Mouse (Mus musculus) C2C12 (cell line): Measurements from ENCODE around the gene Capns2. TPM values are rescaled to one million over a fixed set of nuclear protein-coding genes. Genes with fewer than 3 reads are reported as not detected.
"Not testable (repeated sequence)": the region's sequence is repeated elsewhere in the genome, so short reads cannot be mapped to it uniquely, and the experiment has no call there.

ENCODE experiments used
- H3K27me3 ChIP-seq: one replicate; pipeline ENCODE4 v1.6.1; 2011; ENCODE audit not compliant: control insufficient read depth, insufficient read depth, insufficient read length
- H3K36me3 ChIP-seq: one replicate; pipeline ENCODE4 v1.6.1; 2011; ENCODE audit not compliant: control insufficient read depth, insufficient read depth
- H3K4me3 ChIP-seq: one replicate; pipeline ENCODE4 v1.5.1; 2011; ENCODE audit warnings: mild to moderate bottlenecking, control low read depth; ENCODE audit not compliant: poor library complexity, insufficient read depth, severe bottlenecking
- H3K79me2 ChIP-seq: one replicate; pipeline ENCODE4 v1.6.1; 2011; ENCODE audit not compliant: control insufficient read depth, insufficient read depth
- H3K79me3 ChIP-seq: one replicate; pipeline ENCODE4 v1.6.1; 2011; ENCODE audit warnings: low read depth, control low read depth
- H3ac ChIP-seq: one replicate; pipeline ENCODE3; 2011; ENCODE audit warnings: low read depth; ENCODE audit not compliant: control insufficient read depth, insufficient read length
- CEBPB ChIP-seq: IDR thresholded peaks from one replicate; pipeline ENCODE4 v1.6.1; 2011; ENCODE audit warnings: low read depth, mild to moderate bottlenecking, control low read depth, moderate library complexity
- CTCF ChIP-seq: IDR thresholded peaks from one replicate; pipeline ENCODE4 v1.5.1; 2011; ENCODE audit not compliant: control insufficient read depth, insufficient read depth, insufficient read length
- FOSL1 ChIP-seq: IDR thresholded peaks from one replicate; pipeline ENCODE4 v1.8.0; 2011; ENCODE audit warnings: mild to moderate bottlenecking, low read length; ENCODE audit not compliant: poor library complexity, insufficient read depth, severe bottlenecking
- MAX ChIP-seq: IDR thresholded peaks from one replicate; pipeline ENCODE4 v1.6.1; 2011; ENCODE audit warnings: mild to moderate bottlenecking, control low read depth
- MYOD1 ChIP-seq: IDR thresholded peaks from one replicate; pipeline ENCODE4 v1.6.1; 2011; ENCODE audit warnings: low read depth; ENCODE audit not compliant: control insufficient read depth, insufficient read length
- MYOG ChIP-seq: IDR thresholded peaks from one replicate; pipeline ENCODE4 v1.6.1; 2011; ENCODE audit not compliant: control insufficient read depth, insufficient read length; ENCODE audit errors: extremely low read depth
- USF1 ChIP-seq: IDR thresholded peaks from one replicate; pipeline ENCODE4 v1.6.1; 2011; ENCODE audit warnings: low read depth, mild to moderate bottlenecking, control low read depth, moderate library complexity
- polyA plus RNA-seq: library from polyadenylated mRNA; unstranded; fragments of >200 nt; fragmentation: generic; extraction: Trizol; gene quantifications from one replicate; pipeline ENCODE4 v1.2.1, GENCODE M21; 2012; ENCODE audit warnings: missing spikeins

The Capns2 gene
- polyA plus RNA-seq, 1 experiment, result not detected

- no peaks in the 10 kb centered on the region for H3K79me3 ChIP-seq
- H3K79me2 ChIP-seq, result no peaks in the 10 kb centered on the region
- H3K27me3 ChIP-seq, result no peaks in the 10 kb centered on the region
- no peaks in the 10 kb centered on the region for H3K36me3 ChIP-seq
- no peak for TF ChIP-seq CEBPB
- TF ChIP-seq USF1, result no peak
- TF ChIP-seq FOSL1, result no peak
- no peak for TF ChIP-seq MYOD1
- TF ChIP-seq CTCF, result no peak
- TF ChIP-seq MAX, result no peak
- TF ChIP-seq MYOG, result no peak
- no peak overlapping the region for H3K4me3 ChIP-seq
- no peak overlapping the region for H3ac ChIP-seq
These were observed 17.4 kb upstream of the Capns2 start for GRCm38 (mm10) chr8:92883771-92884170.

GRCm38 (mm10) chr8:92892216-92892615 lies 9.0 kb upstream of the Capns2 start:
- H3K4me3 ChIP-seq, H3K36me3 ChIP-seq, H3K79me2 ChIP-seq, H3ac ChIP-seq, H3K79me3 ChIP-seq, H3K27me3 ChIP-seq: not testable (repeated sequence)

DNA sequence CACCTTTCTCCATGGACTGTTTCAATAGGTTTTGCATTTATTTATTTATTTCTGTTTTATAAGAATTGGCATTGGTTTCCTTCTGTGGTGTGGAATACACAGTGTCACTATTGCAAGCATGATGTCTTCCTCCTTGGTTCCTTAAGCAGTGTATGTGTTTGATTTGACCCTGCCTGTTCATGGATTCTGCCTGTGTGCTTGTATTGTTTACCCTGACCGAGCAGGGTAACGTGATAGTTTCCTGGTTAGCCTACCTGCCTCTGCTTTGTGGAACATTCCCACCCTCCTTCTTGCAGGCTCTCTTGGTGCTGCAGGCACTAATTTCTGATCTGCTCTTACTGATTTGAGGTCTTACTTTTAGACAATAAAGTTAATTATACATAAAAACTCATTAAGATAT lies 7.3 kb upstream of the Capns2 start:
- Histone ChIP-seq H3K27me3 (no peaks in the 10 kb centered on the region), H3K79me3 (no peaks in the 10 kb centered on the region), H3K79me2 (no peaks in the 10 kb centered on the region), H3K4me3 (no peak overlapping the region), H3K36me3 (no peaks in the 10 kb centered on the region), H3ac (no peak overlapping the region)
- no peak for TF ChIP-seq USF1
- TF ChIP-seq MYOD1, result no peak
- TF ChIP-seq CTCF, result no peak
- TF ChIP-seq FOSL1, result no peak

- H3K36me3 ChIP-seq, result no peaks in the 10 kb centered on the region
- TF ChIP-seq FOSL1 (no peak), MAX (no peak), MYOD1 (no peak), USF1 (no peak), MYOG (no peak), CEBPB (no peak), CTCF (no peak)
- no peaks in the 10 kb centered on the region for H3K27me3 ChIP-seq
- no peak overlapping the region for H3K4me3 ChIP-seq
- H3ac ChIP-seq, result no peak overlapping the region
- H3K79me2 ChIP-seq, result no peaks in the 10 kb centered on the region
- no peaks in the 10 kb centered on the region for H3K79me3 ChIP-seq
These were observed 6.2 kb upstream of the Capns2 start for GRCm38 (mm10) chr8:92895053-92895452.

DNA sequence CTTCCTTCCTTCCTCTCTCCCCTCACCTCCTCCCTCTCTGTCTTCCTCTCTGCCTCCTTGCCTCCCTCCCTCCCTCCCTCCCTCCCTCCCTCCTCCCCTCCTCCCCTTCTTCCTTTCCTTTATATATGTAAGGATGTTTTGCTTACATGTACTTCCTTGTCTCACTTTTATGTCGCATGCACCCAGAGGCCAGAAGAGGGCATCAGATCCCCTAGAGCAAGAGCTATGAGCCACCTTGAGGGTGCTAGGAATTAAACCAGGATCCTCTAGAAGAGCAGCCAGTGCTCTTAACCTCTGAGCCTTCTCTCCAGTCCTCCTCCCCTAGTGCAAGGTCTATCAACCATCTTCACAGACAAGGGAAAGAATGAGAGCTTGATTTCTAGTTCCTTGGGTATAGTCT lies 5.2 kb upstream of the Capns2 start:
- no peak overlapping the region for H3K4me3 ChIP-seq
- H3ac ChIP-seq, result no peak overlapping the region
- no peaks in the 10 kb centered on the region for H3K79me2 ChIP-seq
- no peaks in the 10 kb centered on the region for H3K36me3 ChIP-seq
- H3K79me3 ChIP-seq, result no peaks in the 10 kb centered on the region
- no peaks in the 10 kb centered on the region for H3K27me3 ChIP-seq
- no peak for TF ChIP-seq MAX
- no peak for TF ChIP-seq MYOD1
- no peak for TF ChIP-seq CTCF
- no peak for TF ChIP-seq FOSL1
- no peak for TF ChIP-seq MYOG
- no peak for TF ChIP-seq USF1
- TF ChIP-seq CEBPB, result no peak

GRCm38 (mm10) chr8:92896611-92897010 lies 4.6 kb upstream of the Capns2 start:
- Histone ChIP-seq H3K4me3 (no peak overlapping the region), H3K27me3 (no peaks in the 10 kb centered on the region), H3K79me2 (no peaks in the 10 kb centered on the region), H3K79me3 (no peaks in the 10 kb centered on the region), H3ac (no peak overlapping the region), H3K36me3 (no peaks in the 10 kb centered on the region)
- TF ChIP-seq CEBPB, result no peak
- no peak for TF ChIP-seq MAX
- no peak for TF ChIP-seq FOSL1
- no peak for TF ChIP-seq MYOD1
- TF ChIP-seq USF1, result no peak
- no peak for TF ChIP-seq MYOG
- no peak for TF ChIP-seq CTCF
